Mouse (Mus musculus) testis, adult 2 months (tissue): ENCODE results near the gene Kif22.

ENCODE experiments used
- CTCF ChIP-seq: fragments of 200-500 bp; IDR thresholded peaks from 2 replicates; pipeline ENCODE4 v1.5.1; 2012; ENCODE audit warnings: low read depth, mild to moderate bottlenecking, inconsistent platforms, low read length, moderate library complexity; ENCODE audit not compliant: control insufficient read depth, insufficient read depth, insufficient replicate concordance
- POLR2A ChIP-seq: fragments of 200-500 bp; IDR thresholded peaks from 2 replicates; pipeline ENCODE4 v1.6.1; 2012; ENCODE audit warnings: low read depth, mild to moderate bottlenecking, inconsistent platforms, low read length, moderate library complexity; ENCODE audit not compliant: control insufficient read depth

- TF ChIP-seq POLR2A = no peak
- TF ChIP-seq CTCF = no peak
These were observed 21.8 kb downstream of the Kif22 start for GRCm38 (mm10) chr7:127020491-127020890.
